Mouse (Mus musculus) neutrophil, adult 5-6 weeks (primary cell): ENCODE measurements around the gene Caap1. TPM values are rescaled to one million over a fixed set of nuclear protein-coding genes. Genes with fewer than 3 reads are reported as not detected.

Experiments used
- ATAC-seq: fragments of 151-379, 151-347 bp; 2 replicates; pipeline ENCODE4 v1.8.0; 2017; ENCODE audit warnings: mild to moderate bottlenecking, moderate TSS enrichment; ENCODE audit not compliant: insufficient number of reproducible peaks, poor library complexity, low FRiP score, severe bottlenecking; ENCODE audit errors: extremely low read depth
- total RNA-seq: library from RNA; stranded (forward); fragments of 200-1000 nt; gene quantifications from 2 replicates; pipeline ENCODE4 v1.2.3, GENCODE M21; 2017

The Caap1 gene
- 19.4 and 22.0 TPM in 2 replicates for total RNA-seq

GRCm38 (mm10) chr4:94556265-94557054 lies at the start of gene Caap1, which contains the start of gene Gm10306:
Gene Caap1, minus strand, starts transcription at chr4:94556796.
Gene Gm10306, plus strand, starts transcription at chr4:94556546.
- peak; percentile 100 for ATAC-seq

DNA sequence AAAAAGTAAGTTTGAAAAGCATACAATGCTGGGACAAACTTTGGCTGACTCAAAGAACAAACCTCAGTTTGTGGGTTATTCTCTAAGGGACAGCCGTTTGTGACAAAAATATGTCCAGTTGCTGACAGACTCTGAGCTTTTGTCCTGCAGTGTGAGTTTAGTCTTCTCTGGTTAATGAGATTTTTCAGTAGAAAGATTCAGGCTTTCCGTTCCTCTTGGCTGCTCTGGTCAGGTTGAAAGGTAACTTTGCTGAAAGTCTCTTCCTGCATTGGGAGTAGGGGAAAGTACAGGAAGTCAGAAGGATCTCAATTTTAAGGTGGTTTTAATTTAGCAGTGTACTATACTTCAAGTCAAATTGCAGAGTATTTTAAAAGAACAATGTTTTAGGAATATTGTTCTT lies 49.0 kb upstream of the Caap1 start:
- no peak for ATAC-seq

- no peak for ATAC-seq
Measured at GRCm38 (mm10) chr4:94604452-94605019, 47.9 kb upstream of the Caap1 start.

DNA sequence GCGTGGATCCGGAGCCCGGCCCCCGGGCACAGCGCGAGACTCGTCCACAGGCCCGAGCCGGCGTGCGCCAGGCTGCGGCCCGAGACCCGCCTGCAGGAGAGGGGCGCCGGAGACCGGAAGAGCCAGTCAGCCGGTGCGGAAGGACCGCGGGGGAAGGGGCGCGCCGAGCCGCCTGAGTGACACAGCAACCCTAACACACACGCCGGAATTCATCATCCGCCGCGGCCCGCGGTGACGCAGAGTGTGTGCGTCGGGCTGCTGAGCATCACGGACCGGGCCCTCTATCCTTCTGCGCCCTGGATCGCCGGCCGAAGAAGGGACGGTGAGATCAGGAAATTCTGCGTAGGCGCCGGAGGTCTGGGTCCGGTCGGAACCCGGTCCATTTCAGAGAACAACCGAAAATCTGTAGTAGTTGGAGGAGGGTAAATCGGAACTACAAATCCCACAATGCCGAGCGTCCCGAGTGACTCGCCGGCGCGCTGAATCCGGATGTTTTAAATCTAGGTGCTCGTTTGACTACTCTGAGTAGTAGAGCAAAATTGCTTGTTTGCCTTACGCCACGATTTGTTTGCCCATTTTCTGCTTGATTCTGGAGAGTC lies 46.5 kb upstream of the Caap1 start, which contains the start of gene Plaa:
TSS of gene Plaa (minus strand) at position 214 of the 599 bp plus-strand sequence.
- ATAC-seq = peak; percentile 98

- ATAC-seq = no peak
Measured at GRCm38 (mm10) chr4:94602496-94603030, 46.0 kb upstream of the Caap1 start.

DNA sequence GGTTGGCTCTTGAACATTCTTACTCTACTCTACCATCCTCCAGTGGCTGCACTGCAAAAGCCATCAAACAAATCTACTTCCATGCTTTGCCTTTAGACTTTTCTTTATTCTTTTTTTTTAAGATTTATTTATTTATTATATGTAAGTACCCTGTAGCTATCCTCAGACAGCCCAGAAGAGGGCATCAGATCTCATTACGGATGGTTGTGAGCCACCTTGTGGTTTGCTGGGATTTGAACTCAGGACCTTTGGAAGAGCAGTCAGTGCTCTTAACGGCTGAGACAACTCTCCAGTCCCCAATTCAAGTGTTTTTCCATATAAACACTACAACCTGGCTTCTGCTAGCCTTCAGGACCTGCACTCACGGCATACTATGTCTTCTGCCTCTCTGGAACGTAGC lies 44.8 kb upstream of the Caap1 start:
- ATAC-seq = no peak

- ATAC-seq = no peak
Measured at GRCm38 (mm10) chr4:94592709-94593108, 36.1 kb upstream of the Caap1 start.

DNA sequence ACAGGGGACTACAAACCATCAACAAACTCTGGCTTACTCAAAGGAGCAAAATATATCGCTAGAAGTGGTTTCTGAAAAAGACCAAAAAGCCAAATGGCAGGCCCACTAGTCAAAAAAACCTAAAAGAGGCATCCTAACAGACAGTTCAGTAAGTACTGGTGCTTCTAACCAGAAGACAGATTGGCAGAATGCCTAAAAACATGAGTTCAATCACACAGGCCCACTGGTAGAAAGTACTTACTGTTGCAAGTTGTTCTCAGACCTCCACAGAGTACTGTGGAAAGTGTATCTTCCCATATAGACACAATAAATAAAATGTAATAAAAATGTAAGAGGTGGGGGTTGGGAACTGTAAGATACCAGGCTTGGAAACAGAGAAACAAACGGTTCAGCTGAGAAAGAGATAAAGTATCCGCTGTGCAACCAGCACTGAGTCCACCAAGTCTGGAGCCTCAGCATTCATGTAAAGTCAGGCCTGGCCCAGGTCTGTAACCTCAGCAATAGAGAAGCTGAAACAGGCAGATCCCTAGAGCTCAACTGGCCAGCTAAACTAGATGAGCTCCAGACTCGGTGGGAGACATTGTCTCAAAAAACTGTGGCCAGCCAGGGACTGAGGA lies 35.3 kb upstream of the Caap1 start:
- no peak for ATAC-seq

DNA sequence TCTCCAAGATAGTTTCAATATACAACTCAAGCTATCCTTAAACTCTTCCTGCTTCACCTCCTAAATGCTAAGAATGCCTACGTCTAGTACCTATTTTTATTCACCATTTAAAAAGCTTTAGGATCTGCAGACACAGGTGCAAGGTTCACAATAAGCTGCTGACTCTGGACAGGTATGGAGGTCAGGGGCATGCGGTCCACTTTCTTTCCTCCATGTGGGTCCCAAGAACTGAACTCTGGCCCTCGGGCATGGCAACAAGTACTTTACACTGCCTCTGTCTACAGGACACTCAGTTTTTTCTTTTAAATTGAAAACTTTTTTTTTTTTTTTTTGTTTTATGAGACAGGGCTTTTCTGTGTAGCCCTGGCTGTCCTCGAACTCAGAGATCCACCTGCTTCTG lies 16.1 kb upstream of the Caap1 start:
- no peak for ATAC-seq

- ATAC-seq = no peak
Measured at GRCm38 (mm10) chr4:94564297-94564696, 7.7 kb upstream of the Caap1 start.

GRCm38 (mm10) chr4:94561954-94562648 lies 5.5 kb upstream of the Caap1 start:
- ATAC-seq = no peak

- no peak for ATAC-seq
Measured at GRCm38 (mm10) chr4:94560316-94560715, 3.7 kb upstream of the Caap1 start.

GRCm38 (mm10) chr4:94559266-94559665 lies 2.7 kb upstream of the Caap1 start:
- no peak for ATAC-seq

GRCm38 (mm10) chr4:94557145-94557544 lies 549 bp upstream of the Caap1 start:
- no peak for ATAC-seq

- ATAC-seq = no peak
Measured at GRCm38 (mm10) chr4:94554955-94555494, 1.6 kb downstream of the Caap1 start.

GRCm38 (mm10) chr4:94544321-94544720 lies 12.3 kb downstream of the Caap1 start:
- no peak for ATAC-seq

- ATAC-seq = no peak
Measured at GRCm38 (mm10) chr4:94543041-94543440, 13.6 kb downstream of the Caap1 start.

GRCm38 (mm10) chr4:94533205-94533604 lies 23.4 kb downstream of the Caap1 start:
- ATAC-seq = no peak

GRCm38 (mm10) chr4:94529448-94529847 lies 27.1 kb downstream of the Caap1 start:
- no peak for ATAC-seq
